ENCODE assay signal across 22 mouse cellular contexts in the genomic region with DNA sequence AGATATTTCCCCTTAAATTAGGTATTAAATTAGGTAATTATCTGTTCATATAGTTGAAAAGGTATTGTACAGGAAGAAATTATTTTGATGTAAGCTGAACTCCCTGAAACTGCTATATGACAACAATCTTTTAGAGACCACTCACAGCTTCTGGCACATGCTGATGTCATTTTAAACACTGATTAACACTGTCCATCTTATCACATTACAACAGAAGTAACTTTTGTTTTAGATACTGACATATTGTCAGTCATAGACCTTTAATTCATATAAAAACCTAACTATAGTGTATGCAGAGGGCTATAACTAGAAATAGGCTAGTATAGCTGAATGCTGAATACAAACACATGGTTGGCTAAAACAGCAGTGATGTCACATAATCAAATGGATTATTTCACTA.
DNase-seq lines count a peak whose midpoint lies in the region; ATAC-seq and TF ChIP-seq lines count a peak whose summit lies in the region.
"Had no signal": no experiment of that assay in that cellular context is flagged by ENCODE, and none has a peak within 500 bp of the region (broad histone marks: within the 10 kb centered on the region; RNA-seq: fewer than 3 reads in every experiment).

No protein-coding gene starts in this region.

- ATAC-seq in megakaryocyte progenitor cell, adult 5-6 weeks (replicated peaks; ENCODE audit: poor library complexity) = peak; percentile 61
- peak; percentile 78 for ATAC-seq in megakaryocyte-erythroid progenitor cell, adult 5-6 weeks (replicated peaks; ENCODE audit: low FRiP score, low TSS enrichment, poor library complexity, severe bottlenecking)
- ATAC-seq in hindbrain, embryonic 16.5 days = no peak
- no peak for ATAC-seq in liver, embryonic 12.5 days
- ATAC-seq: activated CD4-positive, CD25-positive, alpha-beta regulatory T cell, adult 4 months; CD4-positive, CD25-positive, alpha-beta regulatory T cell, adult 4 months; Patski had no signal

- no peak for TF ChIP-seq RAD21 in MEL (IDR thresholded peaks at IDR 0.05; ENCODE audit: low read depth, low read length)

- H3K9ac ChIP-seq in MEL (ENCODE audit: control insufficient read depth, low read depth, low read length, poor library complexity, severe bottlenecking) = no peak overlapping the region
- no peak overlapping the region for H3K9ac ChIP-seq in hindbrain, embryonic 16.5 days (ENCODE audit: low read depth, low read length)
- H3K9ac ChIP-seq in liver, embryonic 12.5 days = no peak overlapping the region

- no peaks in the 10 kb centered on the region for H3K9me3 ChIP-seq in MEL (replicated peaks; ENCODE audit: insufficient read depth, low read length)
- H3K9me3 ChIP-seq in hindbrain, embryonic 16.5 days (ENCODE audit: control insufficient read depth, low read length) = no peaks in the 10 kb centered on the region
- H3K9me3 ChIP-seq in liver, embryonic 12.5 days (replicated peaks) = no peaks in the 10 kb centered on the region
- H3K9me3 ChIP-seq: G1E had no signal

- TF ChIP-seq EP300 in MEL (IDR thresholded peaks at IDR 0.05; ENCODE audit: low read depth in 1 of 2, low read length in 2 of 2) = peak in 1 of 2 experiments; percentile 55; a peak in 1 of 4 replicates

- no peak overlapping the region for H3K4me2 ChIP-seq in hindbrain, embryonic 16.5 days (ENCODE audit: low read length)
- no peak overlapping the region for H3K4me2 ChIP-seq in liver, embryonic 12.5 days

- H3K27ac ChIP-seq in MEL (ENCODE audit: control insufficient read depth, low read depth, low read length) = no peak overlapping the region
- no peak overlapping the region for H3K27ac ChIP-seq in hindbrain, embryonic 16.5 days (ENCODE audit: low read depth, low read length)
- no peak overlapping the region for H3K27ac ChIP-seq in liver, embryonic 12.5 days

- no peak for TF ChIP-seq POLR2A in MEL (IDR thresholded peaks at IDR 0.05; ENCODE audit: control insufficient read depth in 1 of 2, insufficient read depth in 1 of 2, low read depth in 1 of 2, low read length in 2 of 2, poor library complexity in 1 of 2)

- no peak for DNase-seq in MEL (ENCODE audit: low read depth, low spot score)
- no peak for DNase-seq in gastrocnemius, postnatal 14 days
- DNase-seq: adrenal gland, adult 2 months; adrenal gland, adult 8-10 months; adrenal gland, postnatal 10 days; adrenal gland, postnatal 14 days; adrenal gland, postnatal 25 days; adrenal gland, postnatal 36 days; B cell, adult 2 months; cerebellum, adult 11 months; cerebellum, adult 11-12 months; cerebellum, adult 18-20 months; cerebellum, adult 2 months had no signal

- H3K27me3 ChIP-seq in MEL (ENCODE audit: control insufficient read depth in 1 of 2, insufficient read depth in 2 of 2, low read length in 2 of 2) = no peaks in the 10 kb centered on the region
- no peaks in the 10 kb centered on the region for H3K27me3 ChIP-seq in hindbrain, embryonic 16.5 days (replicated peaks; ENCODE audit: control insufficient read depth, insufficient read depth, low read length)
- no peaks in the 10 kb centered on the region for H3K27me3 ChIP-seq in liver, embryonic 12.5 days (replicated peaks)
- H3K27me3 ChIP-seq: CH12.LX, Patski had no signal

- H3K4me3 ChIP-seq in MEL (ENCODE audit: control insufficient read depth in 1 of 2, insufficient read depth in 1 of 2, low read depth in 2 of 2, low read length in 2 of 2) = no peak overlapping the region
- H3K4me3 ChIP-seq in hindbrain, embryonic 16.5 days (ENCODE audit: low read length) = no peak overlapping the region
- no peak overlapping the region for H3K4me3 ChIP-seq in liver, embryonic 12.5 days

- H3K36me3 ChIP-seq in MEL (ENCODE audit: control insufficient read depth in 1 of 2, insufficient read depth in 2 of 2, low read length in 2 of 2) = no peaks in the 10 kb centered on the region
- no peaks in the 10 kb centered on the region for H3K36me3 ChIP-seq in hindbrain, embryonic 16.5 days (ENCODE audit: control insufficient read depth, insufficient read depth, low read length)
- no peaks in the 10 kb centered on the region for H3K36me3 ChIP-seq in liver, embryonic 12.5 days
- H3K36me3 ChIP-seq: G1E had no signal

- H3K4me1 ChIP-seq in MEL (ENCODE audit: control insufficient read depth in 1 of 2, insufficient read depth in 2 of 2, low read length in 2 of 2) = no peaks in the 10 kb centered on the region
- no peaks in the 10 kb centered on the region for H3K4me1 ChIP-seq in hindbrain, embryonic 16.5 days (ENCODE audit: control insufficient read depth, insufficient read depth, low read depth, low read length)
- H3K4me1 ChIP-seq in liver, embryonic 12.5 days = no peaks in the 10 kb centered on the region

- intact Hi-C loops in gastrocnemius, postnatal 14 days (cut with DNase I; ENCODE audit: low total_unique reads) = no loop called here

- no peaks in the 10 kb centered on the region for H3K79me2 ChIP-seq in MEL (ENCODE audit: control insufficient read depth, insufficient read depth, low read length, poor library complexity)

- no peak for TF ChIP-seq CTCF in MEL (IDR thresholded peaks at IDR 0.05 in 2 of 3, conservative IDR thresholded peaks at IDR 0.05 in 1 of 3; ENCODE audit: control insufficient read depth in 1 of 3, insufficient read depth in 1 of 3, low read depth in 2 of 3, low read length in 3 of 3, poor library complexity in 1 of 3, severe bottlenecking in 1 of 3)

TF ChIP-seq in MEL, 35 proteins besides CTCF, POLR2A, EP300 and RAD21:
- TF ChIP-seq TCF12 (IDR thresholded peaks at IDR 0.05; ENCODE audit: low read depth, low read length) (peak; percentile 64; the same call in 1 of the 2 replicates), MYB (IDR thresholded peaks at IDR 0.05; ENCODE audit: low read depth, low read length) (no peak)

Comparison
In these comparisons a context has a peak if more than half of its experiments do, and no peak if none do; other contexts are left out.
1. ATAC-seq: peak in megakaryocyte progenitor cell, adult 5-6 weeks (single experiment) and megakaryocyte-erythroid progenitor cell, adult 5-6 weeks (single experiment); none in hindbrain, embryonic 16.5 days (single experiment) and liver, embryonic 12.5 days (single experiment).